Mouse (Mus musculus) ES-E14 (cell line): ENCODE measurements at regions not wholly inside any gene's neighbourhood (a gene's known extent, or its start where the extent isn't known, plus 50 kb on each side); places are given as distances from the start of the nearest gene placed in this dataset.

Experiments
- ZC3H11A ChIP-seq: IDR thresholded peaks from 2 replicates; pipeline ENCODE4 v1.6.1; 2012; ENCODE audit warnings: low read depth, mild to moderate bottlenecking, inconsistent platforms, low read length, borderline replicate concordance
- ZNF384 ChIP-seq: IDR thresholded peaks from 2 replicates; pipeline ENCODE4 v1.6.1; 2012; ENCODE audit warnings: low read depth, low read length, inconsistent platforms

GRCm38 (mm10) chr6:93327930-93328329 is 384.6 kb upstream of the Adamts9 start:
- no peak for TF ChIP-seq ZC3H11A
- no peak for TF ChIP-seq ZNF384
